Mouse (Mus musculus): ENCODE measurements at regions not wholly inside any gene's neighbourhood (a gene's known extent, or its start where the extent isn't known, plus 50 kb on each side); places are given as distances from the start of the nearest gene placed in this dataset.

- TF ChIP-seq CTCF (conservative IDR thresholded peaks at IDR 0.05; ENCODE audit: low read length), result no peak
- TF ChIP-seq NANOG (IDR thresholded peaks at IDR 0.05; ENCODE audit: borderline replicate concordance, low read length), result no peak
- no peak; the same call in 1 of the 2 replicates for TF ChIP-seq POU5F1 (IDR thresholded peaks at IDR 0.05; ENCODE audit: borderline replicate concordance, low read length)
These were observed 90.5 kb downstream of the Rpl14 start for GRCm38 (mm10) chr9:120661641-120662227.

Measured in E14TG2a.4 (cell line).